In the genomic region with DNA sequence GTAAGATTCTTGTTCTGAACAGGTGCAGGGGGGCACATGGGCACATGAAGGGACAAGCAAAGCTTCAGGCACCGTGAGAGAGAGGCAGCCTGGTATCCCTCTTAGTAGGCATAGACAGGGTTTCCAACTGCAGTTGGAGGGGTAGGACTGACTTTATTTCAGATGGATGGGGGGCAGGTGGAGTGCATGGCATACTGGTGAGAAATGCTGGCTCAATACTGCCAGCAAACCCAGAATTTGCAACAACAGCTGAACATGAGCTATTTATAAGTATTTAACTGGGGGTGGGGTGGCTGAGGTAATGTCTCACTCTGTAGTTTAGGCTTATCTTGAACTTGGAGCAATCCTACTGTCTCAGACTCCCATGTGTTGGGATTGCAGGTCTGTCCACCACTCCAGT, we compare ENCODE assay signal across 19 mouse cellular contexts. TPM values are rescaled to one million over a fixed set of nuclear protein-coding genes. Genes with fewer than 3 reads are reported as not detected.
"Had no signal": no experiment of that assay in that cellular context is flagged by ENCODE, and none has a peak within 500 bp of the region (broad histone marks: within the 10 kb centered on the region; RNA-seq: fewer than 3 reads in every experiment).

No protein-coding gene starts in this region.

- H3K27ac ChIP-seq: neural tube, embryonic 12.5 days; neural tube, embryonic 13.5 days; neural tube, embryonic 15.5 days; stomach, embryonic 15.5 days; stomach, postnatal 0 days had no signal

- H3K4me3 ChIP-seq: neural tube, embryonic 12.5 days; neural tube, embryonic 13.5 days; neural tube, embryonic 15.5 days; stomach, embryonic 15.5 days had no signal

- H3K36me3 ChIP-seq: neural tube, embryonic 12.5 days; neural tube, embryonic 13.5 days; neural tube, embryonic 15.5 days; stomach, embryonic 15.5 days had no signal

- DNase-seq: retina, postnatal 1 day; right cerebral cortex, adult 18-20 months; right cerebral cortex, postnatal 14 days; right cerebral cortex, postnatal 25 days; right cerebral cortex, postnatal 4 days; spleen, adult 18-20 months; thymus, adult 18-20 months; thymus, adult 2 months; thymus, postnatal 14 days; thymus, postnatal 25 days; thymus, postnatal 36 days; thymus, postnatal 4 days had no signal

- H3K4me2 ChIP-seq: neural tube, embryonic 12.5 days; neural tube, embryonic 13.5 days; neural tube, embryonic 15.5 days; stomach, embryonic 15.5 days had no signal

- H3K4me1 ChIP-seq: neural tube, embryonic 12.5 days; neural tube, embryonic 13.5 days; neural tube, embryonic 15.5 days; stomach, embryonic 15.5 days had no signal

- H3K27me3 ChIP-seq: neural tube, embryonic 12.5 days; neural tube, embryonic 13.5 days; neural tube, embryonic 15.5 days; stomach, embryonic 15.5 days had no signal

RNA-seq across cellular contexts. Expression of gene Il2rb, which starts 8.9 kb away (rescaled TPM):
- polyA plus RNA-seq: neural tube, embryonic 11.5 days; neural tube, embryonic 12.5 days had no signal

RNA-seq across cellular contexts. Expression of gene Tmprss6, which starts 35.6 kb away (rescaled TPM):
- total RNA-seq: neutrophil, adult 5-6 weeks had no signal
- polyA plus RNA-seq: neural tube, embryonic 11.5 days had no signal

RNA-seq across cellular contexts. Expression of gene Sstr3, which starts 40.5 kb away (rescaled TPM):
- total RNA-seq: neutrophil, adult 5-6 weeks had no signal
